Mouse (Mus musculus): ENCODE measurements around the gene Morf4l1. TPM values are rescaled to one million over a fixed set of nuclear protein-coding genes. Genes with fewer than 3 reads are reported as not detected.

Gene Morf4l1
- 215 and 227 TPM in 2 replicates for polyA plus RNA-seq (2015; fragmentation: Nextera tagmentation; extraction: Ambion mirVana)

GRCm38 (mm10) chr9:90114567-90115307 lies at the start of gene Morf4l1:
Gene Morf4l1 (minus strand): TSS chr9:90114774.
- peak; percentile 99 for ATAC-seq
- Histone ChIP-seq H3K4me2 (replicated peaks; ENCODE audit: low read depth) (peak within 1 kb of the TSS; percentile 78), H3K9me3 (ENCODE audit: control insufficient read depth) (no peaks in the 10 kb centered on the region), H3K9ac (ENCODE audit: low read depth, low read length) (peak within 1 kb of the TSS; percentile 95), H3K27me3 (replicated peaks; ENCODE audit: control insufficient read depth, insufficient read depth, low read length) (no peaks in the 10 kb centered on the region), H3K4me3 (ENCODE audit: low read depth, low read length) (peak within 1 kb of the TSS; percentile 99), H3K27ac (ENCODE audit: low read depth, low read length) (peak within 1 kb of the TSS; percentile 99), H3K36me3 (ENCODE audit: control insufficient read depth, insufficient read depth) (no peaks in the 10 kb centered on the region), H3K4me1 (replicated peaks; ENCODE audit: control insufficient read depth, insufficient read depth, low read length) (no peaks in the 10 kb centered on the region)
- TF ChIP-seq CTCF (IDR thresholded peaks at IDR 0.05; ENCODE audit: low read depth) = 0 out of 2 replicates have a peak, but pooled peaks have one; percentile 8
- 2% methylated on average over 39 of the region's 40 CpGs for WGBS

GRCm38 (mm10) chr9:90163749-90164095 lies 49.1 kb upstream of the Morf4l1 start:
- 2% methylated on average over 18 of the region's 18 CpGs for WGBS
- peak overlapping the region; percentile 65 for H3K4me3 ChIP-seq (ENCODE audit: low read depth, low read length)
- no peaks in the 10 kb centered on the region for H3K4me1 ChIP-seq (replicated peaks; ENCODE audit: control insufficient read depth, insufficient read depth, low read length)
- no peak for ATAC-seq
- H3K27me3 ChIP-seq (replicated peaks; ENCODE audit: control insufficient read depth, insufficient read depth, low read length) = peaks cover 25% of the 10 kb centered on the region
- no peaks in the 10 kb centered on the region for H3K36me3 ChIP-seq (ENCODE audit: control insufficient read depth, insufficient read depth)
- H3K9me3 ChIP-seq (ENCODE audit: control insufficient read depth) = no peaks in the 10 kb centered on the region
- 0 out of 2 replicates have a peak overlapping the region, but pooled peaks have one; percentile 21 for H3K27ac ChIP-seq (ENCODE audit: low read depth, low read length)
- H3K9ac ChIP-seq (ENCODE audit: low read depth, low read length) = peak overlapping the region; percentile 61
- peak overlapping the region; percentile 99 for H3K4me2 ChIP-seq (replicated peaks; ENCODE audit: low read depth)
- no peak for TF ChIP-seq CTCF (IDR thresholded peaks at IDR 0.05; ENCODE audit: low read depth)

- Histone ChIP-seq H3K4me2 (replicated peaks; ENCODE audit: low read depth) (peak within 1 kb of the TSS; percentile 99), H3K9ac (ENCODE audit: low read depth, low read length) (peak within 1 kb of the TSS; percentile 61), H3K36me3 (ENCODE audit: control insufficient read depth, insufficient read depth) (no peaks in the 10 kb centered on the region), H3K4me1 (replicated peaks; ENCODE audit: control insufficient read depth, insufficient read depth, low read length) (no peaks in the 10 kb centered on the region), H3K27me3 (replicated peaks; ENCODE audit: control insufficient read depth, insufficient read depth, low read length) (peaks cover 25% of the 10 kb centered on the region), H3K27ac (ENCODE audit: low read depth, low read length) (0 out of 2 replicates have a peak within 1 kb of the TSS, but pooled peaks have one; percentile 21), H3K9me3 (ENCODE audit: control insufficient read depth) (no peaks in the 10 kb centered on the region), H3K4me3 (ENCODE audit: low read depth, low read length) (peak within 1 kb of the TSS; percentile 65)
- under 1% methylated on average over 51 of the region's 60 CpGs for WGBS
- ATAC-seq = peak; percentile 59
- TF ChIP-seq CTCF (IDR thresholded peaks at IDR 0.05; ENCODE audit: low read depth) = no peak
These were observed 48.6 kb upstream of the Morf4l1 start, which contains the start of gene Adamts7 for GRCm38 (mm10) chr9:90162926-90163748. Gene Adamts7 (plus strand): TSS chr9:90163069.

DNA sequence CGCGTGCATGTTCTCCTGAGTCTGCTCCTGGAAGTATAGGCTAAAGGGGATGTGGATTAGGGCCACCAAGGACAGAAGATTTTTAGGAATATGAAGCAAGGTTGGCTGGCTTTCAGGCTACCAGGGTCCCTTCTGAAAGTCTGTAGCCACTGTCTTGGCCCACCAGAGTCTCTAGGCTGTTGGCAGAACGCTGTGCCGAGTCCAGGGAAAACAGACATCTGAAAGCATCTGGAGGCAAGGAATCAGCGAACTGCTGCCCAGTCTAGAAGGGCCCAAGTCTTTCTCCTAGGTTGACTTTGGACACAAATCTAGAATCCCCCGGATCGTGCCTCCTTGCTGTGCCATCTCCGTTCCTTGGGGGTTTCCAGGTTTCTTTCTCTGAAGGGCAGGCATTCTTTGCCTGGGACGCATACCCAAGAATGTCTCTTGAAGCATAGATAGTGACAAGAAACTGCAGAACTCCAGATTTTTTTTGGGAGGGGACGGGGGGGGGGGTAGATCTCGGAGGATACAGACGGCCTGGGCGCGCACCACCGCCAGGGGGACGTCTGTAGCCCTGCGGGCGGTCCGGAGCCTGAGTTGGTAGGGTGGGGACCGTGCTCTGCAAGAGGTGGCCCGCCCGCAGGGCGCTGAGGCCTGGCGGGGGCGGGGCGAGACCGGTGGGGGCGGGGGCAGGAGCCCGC lies 47.8 kb upstream of the Morf4l1 start:
- H3K9ac ChIP-seq (ENCODE audit: low read depth, low read length) = peak overlapping the region; percentile 61
- no peaks in the 10 kb centered on the region for H3K9me3 ChIP-seq (ENCODE audit: control insufficient read depth)
- H3K4me1 ChIP-seq (replicated peaks; ENCODE audit: control insufficient read depth, insufficient read depth, low read length) = no peaks in the 10 kb centered on the region
- peak; percentile 69 for ATAC-seq
- H3K4me3 ChIP-seq (ENCODE audit: low read depth, low read length) = peak overlapping the region; percentile 65
- H3K27me3 ChIP-seq (replicated peaks; ENCODE audit: control insufficient read depth, insufficient read depth, low read length) = peaks cover 25% of the 10 kb centered on the region
- no peak overlapping the region for H3K27ac ChIP-seq (ENCODE audit: low read depth, low read length)
- peak; percentile 68 for TF ChIP-seq CTCF (IDR thresholded peaks at IDR 0.05; ENCODE audit: low read depth)
- no peaks in the 10 kb centered on the region for H3K36me3 ChIP-seq (ENCODE audit: control insufficient read depth, insufficient read depth)
- H3K4me2 ChIP-seq (replicated peaks; ENCODE audit: low read depth) = peak overlapping the region; percentile 99
- 9% methylated on average over 23 of the region's 29 CpGs for WGBS

DNA sequence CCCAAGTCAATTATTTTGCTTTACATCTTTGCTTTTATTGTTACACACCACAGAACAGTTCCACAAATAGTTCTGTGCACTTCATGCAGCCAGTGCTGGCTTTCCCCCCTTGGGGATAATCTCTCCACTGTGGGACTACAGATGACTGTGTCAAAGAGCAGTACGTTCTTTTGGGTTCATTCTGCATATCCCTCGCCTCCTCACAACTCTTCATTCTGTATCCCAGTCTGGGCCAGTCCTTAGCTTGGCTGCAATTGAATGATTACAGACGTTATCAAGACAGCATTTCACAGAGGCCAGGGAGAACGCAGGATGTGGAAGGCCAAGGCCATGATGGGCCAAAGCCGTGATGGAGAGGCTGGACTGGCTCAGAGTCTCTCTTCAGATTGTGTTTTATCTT lies 32.3 kb upstream of the Morf4l1 start:
- no peak for ATAC-seq
- no peaks in the 10 kb centered on the region for H3K27me3 ChIP-seq (replicated peaks; ENCODE audit: control insufficient read depth, insufficient read depth, low read length)
- H3K4me2 ChIP-seq (replicated peaks; ENCODE audit: low read depth) = no peak overlapping the region
- no peaks in the 10 kb centered on the region for H3K4me1 ChIP-seq (replicated peaks; ENCODE audit: control insufficient read depth, insufficient read depth, low read length)
- H3K9me3 ChIP-seq (ENCODE audit: control insufficient read depth) = no peaks in the 10 kb centered on the region
- no peaks in the 10 kb centered on the region for H3K36me3 ChIP-seq (ENCODE audit: control insufficient read depth, insufficient read depth)
- H3K9ac ChIP-seq (ENCODE audit: low read depth, low read length) = no peak overlapping the region
- no peak for TF ChIP-seq CTCF (IDR thresholded peaks at IDR 0.05; ENCODE audit: low read depth)
- no peak overlapping the region for H3K27ac ChIP-seq (ENCODE audit: low read depth, low read length)
- no peak overlapping the region for H3K4me3 ChIP-seq (ENCODE audit: low read depth, low read length)
- WGBS = 60% methylated on average over 5 of the region's 5 CpGs

GRCm38 (mm10) chr9:90145788-90146187 lies 31.2 kb upstream of the Morf4l1 start:
- Histone ChIP-seq H3K27ac (ENCODE audit: low read depth, low read length) (no peak overlapping the region), H3K36me3 (ENCODE audit: control insufficient read depth, insufficient read depth) (no peaks in the 10 kb centered on the region), H3K9me3 (ENCODE audit: control insufficient read depth) (no peaks in the 10 kb centered on the region), H3K27me3 (replicated peaks; ENCODE audit: control insufficient read depth, insufficient read depth, low read length) (no peaks in the 10 kb centered on the region), H3K9ac (ENCODE audit: low read depth, low read length) (no peak overlapping the region), H3K4me2 (replicated peaks; ENCODE audit: low read depth) (no peak overlapping the region), H3K4me1 (replicated peaks; ENCODE audit: control insufficient read depth, insufficient read depth, low read length) (no peaks in the 10 kb centered on the region), H3K4me3 (ENCODE audit: low read depth, low read length) (no peak overlapping the region)
- ATAC-seq = no peak
- no peak for TF ChIP-seq CTCF (IDR thresholded peaks at IDR 0.05; ENCODE audit: low read depth)
- 34% methylated on average over 2 of the region's 2 CpGs for WGBS

Data from intestine, postnatal 0 days (tissue).